Mouse (Mus musculus) liver, embryonic 14.5 days (tissue): ENCODE measurements at regions not wholly inside any gene's neighbourhood (a gene's known extent, or its start where the extent isn't known, plus 50 kb on each side); places are given as distances from the start of the nearest gene placed in this dataset.
"Not testable (repeated sequence)": the region's sequence is repeated elsewhere in the genome, so short reads cannot be mapped to it uniquely, and the experiment has no call there.

Experiments used
- CTCF ChIP-seq: IDR thresholded peaks from 2 replicates; pipeline ENCODE4 v1.5.1; 2016; ENCODE audit warnings: antibody characterized with exemption, low read depth, control low read depth
- EP300 ChIP-seq: IDR thresholded peaks from 2 replicates; pipeline ENCODE4 v1.6.1; 2016; ENCODE audit warnings: antibody characterized with exemption, low read depth

DNA sequence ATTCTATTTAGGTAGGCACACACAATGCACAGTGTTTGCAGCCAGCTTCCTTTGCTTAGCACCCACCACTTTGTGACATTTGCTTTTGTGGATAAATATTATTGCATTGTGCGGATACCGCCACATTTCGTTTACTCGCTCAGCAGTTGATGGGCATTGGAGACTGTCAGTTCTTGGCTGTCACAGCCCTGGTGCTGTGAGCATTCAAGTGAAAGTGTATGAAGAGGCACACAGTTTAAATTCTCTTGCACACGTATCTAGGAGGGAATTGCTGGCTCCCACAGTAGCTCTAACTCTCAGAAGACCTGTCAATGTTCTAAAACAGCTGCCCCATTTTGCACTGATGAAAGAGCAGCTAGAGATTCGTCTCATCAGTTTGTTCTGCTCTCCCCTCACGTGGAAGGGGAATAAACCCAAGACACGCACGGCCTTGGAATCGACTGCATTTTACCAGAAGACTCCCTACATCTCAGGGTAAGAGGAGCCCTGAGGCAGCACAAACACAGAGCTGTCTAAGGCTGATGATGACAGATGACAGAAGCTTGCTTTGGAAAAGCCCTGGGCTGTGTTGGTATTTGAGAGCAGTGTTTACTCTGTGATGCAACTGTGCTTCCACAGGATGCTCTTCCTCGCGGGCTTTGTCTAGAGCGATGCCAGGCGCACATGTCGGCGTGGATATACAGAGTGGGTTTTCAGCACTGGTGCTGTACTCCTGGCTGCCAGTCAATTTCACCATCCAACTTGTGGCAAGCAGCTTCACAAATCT lies 136.6 kb upstream of the Rasgrp1 start:
- TF ChIP-seq CTCF, EP300: not testable (repeated sequence)
